Mouse (Mus musculus) testis, adult 2 months (tissue): ENCODE results near the gene Lzts3.

Source experiments
- CTCF ChIP-seq: fragments of 200-500 bp; IDR thresholded peaks from 2 replicates; pipeline ENCODE4 v1.5.1; 2012; ENCODE audit warnings: low read depth, mild to moderate bottlenecking, inconsistent platforms, low read length, moderate library complexity; ENCODE audit not compliant: control insufficient read depth, insufficient read depth, insufficient replicate concordance
- POLR2A ChIP-seq: fragments of 200-500 bp; IDR thresholded peaks from 2 replicates; pipeline ENCODE4 v1.6.1; 2012; ENCODE audit warnings: low read depth, mild to moderate bottlenecking, inconsistent platforms, low read length, moderate library complexity; ENCODE audit not compliant: control insufficient read depth

GRCm38 (mm10) chr2:130638101-130638611 is 4.4 kb downstream of the Lzts3 start:
- TF ChIP-seq POLR2A = no peak
- no peak for TF ChIP-seq CTCF
